Mouse (Mus musculus) liver, adult 2 months (tissue): ENCODE data around the gene Foxp1. TPM values are rescaled to one million over a fixed set of nuclear protein-coding genes. Genes with fewer than 3 reads are reported as not detected.

Experiments
- DNase-seq: peaks from one replicate; pipeline ENCODE4 v3.0.0-alpha.2; 2011; ENCODE audit warnings: low read depth, low spot score; ENCODE audit errors: extremely low read depth
- H3K27ac ChIP-seq: fragments of 200-500 bp; replicated peaks from 2 replicates; pipeline ENCODE4 v1.5.1; 2012; ENCODE audit warnings: low read depth, mild to moderate bottlenecking, control low read depth, inconsistent platforms, low read length; ENCODE audit not compliant: insufficient read depth
- H3K27me3 ChIP-seq: fragments of 200-500 bp; 2 replicates; pipeline ENCODE4 v1.6.1; 2012; ENCODE audit warnings: mild to moderate bottlenecking, moderate library complexity, low read length, inconsistent platforms; ENCODE audit not compliant: control insufficient read depth, insufficient read depth
- H3K36me3 ChIP-seq: fragments of 200-500 bp; 2 replicates; pipeline ENCODE4 v1.6.1; 2012; ENCODE audit warnings: low read length, inconsistent platforms; ENCODE audit not compliant: control insufficient read depth, insufficient read depth
- H3K4me1 ChIP-seq: fragments of 200-500 bp; 2 replicates; pipeline ENCODE4 v1.6.1; 2011; ENCODE audit warnings: low read length; ENCODE audit not compliant: control insufficient read depth, insufficient read depth
- H3K4me3 ChIP-seq: fragments of 200-500 bp; 2 replicates; pipeline ENCODE4 v1.5.1; 2011; ENCODE audit warnings: low read depth, mild to moderate bottlenecking, control low read depth, low read length, moderate library complexity; ENCODE audit not compliant: insufficient read depth
- H3K79me2 ChIP-seq: fragments of 200-500 bp; 2 replicates; pipeline ENCODE4 v1.6.1; 2012; ENCODE audit warnings: inconsistent platforms, mild to moderate bottlenecking, low read length, moderate library complexity; ENCODE audit not compliant: control insufficient read depth, insufficient read depth
- H3K9ac ChIP-seq: fragments of 200-500 bp; 2 replicates; pipeline ENCODE4 v1.6.1; 2012; ENCODE audit warnings: low read depth, mild to moderate bottlenecking, control low read depth, inconsistent platforms, low read length
- CTCF ChIP-seq: fragments of 200-500 bp; IDR thresholded peaks from 2 replicates; pipeline ENCODE4 v1.5.1; 2011; ENCODE audit warnings: low read depth, low read length, control low read depth
- POLR2A ChIP-seq: fragments of 200-500 bp; IDR thresholded peaks from 2 replicates; pipeline ENCODE4 v1.6.1; 2011; ENCODE audit warnings: low read length, control low read depth; ENCODE audit not compliant: insufficient read depth; ENCODE audit errors: extremely low read depth
- WGBS: fragments of 180-500 bp; shearing (Covaris S2); methylation state at CpG from one replicate; pipeline ENCODE4 v1.1.7; 2018; 5-methylcytosine and 5-hydroxymethylcytosine counted together
- polyA plus RNA-seq: library from polyadenylated mRNA; depleted of rRNA; stranded (reverse); fragments of >200 nt; gene quantifications from 2 replicates; pipeline ENCODE4 v1.2.3, GENCODE M21; 2012
- total RNA-seq: library from RNA; depleted of rRNA; stranded (reverse); fragments of >200 nt; gene quantifications from 2 replicates; pipeline ENCODE4 v1.2.3, GENCODE M21; 2014

Foxp1 gene
- total and polyA plus RNA-seq, 2 experiments, result 22.7 to 24.8 TPM

GRCm38 (mm10) chr6:99322132-99322904 lies 200.2 kb downstream of the Foxp1 start:
- no peaks in the 10 kb centered on the region for H3K36me3 ChIP-seq
- no peak overlapping the region for H3K9ac ChIP-seq
- H3K27ac ChIP-seq, result no peak overlapping the region
- DNase-seq, result no peak
- H3K4me3 ChIP-seq, result no peak overlapping the region
- TF ChIP-seq CTCF (no peak), POLR2A (no peak)
- no peaks in the 10 kb centered on the region for H3K27me3 ChIP-seq
- 84% methylated on average over 8 of the region's 8 CpGs for whole genome bisulfite sequencing
- no peaks in the 10 kb centered on the region for H3K4me1 ChIP-seq
- peaks cover 13% of the 10 kb centered on the region; the same call in 1 of the 2 replicates for H3K79me2 ChIP-seq

GRCm38 (mm10) chr6:99320444-99320843 lies 202.1 kb downstream of the Foxp1 start:
- TF ChIP-seq CTCF (no peak), POLR2A (no peak)
- no peak overlapping the region for H3K9ac ChIP-seq

GRCm38 (mm10) chr6:99319415-99320405 lies 202.8 kb downstream of the Foxp1 start:
- H3K9ac ChIP-seq, result no peak overlapping the region
- no peak overlapping the region for H3K4me3 ChIP-seq
- WGBS, result 92% methylated on average over 19 of the region's 19 CpGs
- peaks cover 16% of the 10 kb centered on the region; the same call in 1 of the 2 replicates for H3K79me2 ChIP-seq
- DNase-seq, result no peak
- H3K4me1 ChIP-seq, result no peaks in the 10 kb centered on the region
- H3K27ac ChIP-seq, result no peak overlapping the region
- no peaks in the 10 kb centered on the region for H3K27me3 ChIP-seq
- no peak for TF ChIP-seq POLR2A
- 0 out of 2 replicates have a peak, but pooled peaks have one; percentile 6 for TF ChIP-seq CTCF
- H3K36me3 ChIP-seq, result no peaks in the 10 kb centered on the region

More at GRCm38 (mm10) chr6:99320444-99320843, 202.1 kb downstream of the Foxp1 start:
- no peaks in the 10 kb centered on the region for H3K27me3 ChIP-seq
- H3K36me3 ChIP-seq, result no peaks in the 10 kb centered on the region
- H3K79me2 ChIP-seq, result peaks cover 16% of the 10 kb centered on the region; the same call in 1 of the 2 replicates
- WGBS, result 94% methylated on average over 8 of the region's 8 CpGs
- no peaks in the 10 kb centered on the region for H3K4me1 ChIP-seq
- DNase-seq, result no peak
- H3K4me3 ChIP-seq, result no peak overlapping the region
- no peak overlapping the region for H3K27ac ChIP-seq

- WGBS, result 77% methylated on average over 3 of the region's 3 CpGs
- Histone ChIP-seq H3K4me1 (no peaks in the 10 kb centered on the region), H3K9ac (no peak overlapping the region), H3K36me3 (no peaks in the 10 kb centered on the region), H3K79me2 (peaks cover 9% of the 10 kb centered on the region), H3K27me3 (no peaks in the 10 kb centered on the region), H3K4me3 (no peak overlapping the region), H3K27ac (no peak overlapping the region)
- TF ChIP-seq CTCF (no peak), POLR2A (no peak)
- no peak for DNase-seq
Measured at GRCm38 (mm10) chr6:99314746-99315145, 207.8 kb downstream of the Foxp1 start.

- H3K27ac ChIP-seq, result no peak overlapping the region
- no peak overlapping the region for H3K4me3 ChIP-seq
- H3K36me3 ChIP-seq, result peaks cover 5% of the 10 kb centered on the region; the same call in 1 of the 2 replicates
- DNase-seq, result no peak
- H3K79me2 ChIP-seq, result peaks cover 4% of the 10 kb centered on the region; the same call in 1 of the 2 replicates
- H3K27me3 ChIP-seq, result no peaks in the 10 kb centered on the region
- TF ChIP-seq POLR2A (no peak), CTCF (no peak)
- H3K4me1 ChIP-seq, result no peaks in the 10 kb centered on the region
- no peak overlapping the region for H3K9ac ChIP-seq
- 91% methylated on average over 12 of the region's 12 CpGs for WGBS
Measured at GRCm38 (mm10) chr6:99310529-99310928, 212.0 kb downstream of the Foxp1 start.
